Mouse (Mus musculus): ENCODE data around the gene Qpctl. TPM values are rescaled to one million over a fixed set of nuclear protein-coding genes. Genes with fewer than 3 reads are reported as not detected.

The Qpctl gene
- polyA plus RNA-seq, 2 experiments = 11.1 to 13.2 TPM

GRCm38 (mm10) chr7:19178035-19178434 is 28.9 kb upstream of the Qpctl start:
- H3K4me2 ChIP-seq (replicated peaks; ENCODE audit: low read depth, low read length, severe bottlenecking) = 0 out of 2 replicates have a peak overlapping the region, but pooled peaks have one; percentile 3
- H3K27ac ChIP-seq (replicated peaks; ENCODE audit: low read depth, low read length) = no peak overlapping the region
- no peak for DNase-seq (ENCODE audit: low spot score)
- no peak for ATAC-seq (ENCODE audit: low FRiP score, low read depth)
- WGBS = 9% methylated on average over 18 of the region's 18 CpGs
- H3K27me3 ChIP-seq (ENCODE audit: control insufficient read depth, insufficient read depth, low read length) = peaks cover 52% of the 10 kb centered on the region
- H3K4me3 ChIP-seq (replicated peaks; ENCODE audit: low read length) = 0 out of 2 replicates have a peak overlapping the region, but pooled peaks have one; percentile 6
- H3K4me1 ChIP-seq (ENCODE audit: control insufficient read depth, insufficient read depth, low read length) = peaks cover 6% of the 10 kb centered on the region; the same call in 1 of the 2 replicates
- H3K36me3 ChIP-seq (ENCODE audit: control insufficient read depth, insufficient read depth, low read length) = no peaks in the 10 kb centered on the region
- no peak for TF ChIP-seq POLR2A (IDR thresholded peaks at IDR 0.05; ENCODE audit: borderline replicate concordance, extremely low read depth, insufficient read depth, insufficient read length)
- peaks cover 8% of the 10 kb centered on the region; the same call in 1 of the 2 replicates for H3K9me3 ChIP-seq (ENCODE audit: control insufficient read depth, low read length)
- no peak overlapping the region for H3K9ac ChIP-seq (ENCODE audit: low read depth, low read length, severe bottlenecking)

- WGBS = 63% methylated on average over 7 of the region's 7 CpGs
- no peak overlapping the region for H3K4me2 ChIP-seq (replicated peaks; ENCODE audit: low read depth, low read length, severe bottlenecking)
- H3K27ac ChIP-seq (replicated peaks; ENCODE audit: low read depth, low read length) = no peak overlapping the region
- peaks cover 8% of the 10 kb centered on the region; the same call in 1 of the 2 replicates for H3K9me3 ChIP-seq (ENCODE audit: control insufficient read depth, low read length)
- H3K36me3 ChIP-seq (ENCODE audit: control insufficient read depth, insufficient read depth, low read length) = no peaks in the 10 kb centered on the region
- H3K27me3 ChIP-seq (ENCODE audit: control insufficient read depth, insufficient read depth, low read length) = peaks cover 52% of the 10 kb centered on the region
- H3K4me1 ChIP-seq (ENCODE audit: control insufficient read depth, insufficient read depth, low read length) = peaks cover 9% of the 10 kb centered on the region; the same call in 1 of the 2 replicates
- no peak overlapping the region for H3K9ac ChIP-seq (ENCODE audit: low read depth, low read length, severe bottlenecking)
- ATAC-seq (ENCODE audit: low FRiP score, low read depth) = no peak
- no peak for DNase-seq (ENCODE audit: low spot score)
- TF ChIP-seq POLR2A (IDR thresholded peaks at IDR 0.05; ENCODE audit: borderline replicate concordance, extremely low read depth, insufficient read depth, insufficient read length) = no peak
- H3K4me3 ChIP-seq (replicated peaks; ENCODE audit: low read length) = no peak overlapping the region
These were observed 28.1 kb upstream of the Qpctl start for GRCm38 (mm10) chr7:19177216-19177615.

GRCm38 (mm10) chr7:19176516-19176947 is 27.4 kb upstream of the Qpctl start:
- Histone ChIP-seq H3K27me3 (ENCODE audit: control insufficient read depth, insufficient read depth, low read length) (peaks cover 52% of the 10 kb centered on the region), H3K4me1 (ENCODE audit: control insufficient read depth, insufficient read depth, low read length) (peaks cover 5% of the 10 kb centered on the region; the same call in 1 of the 2 replicates), H3K9me3 (ENCODE audit: control insufficient read depth, low read length) (peaks cover 8% of the 10 kb centered on the region; the same call in 1 of the 2 replicates), H3K4me3 (replicated peaks; ENCODE audit: low read length) (peak overlapping the region; percentile 25), H3K4me2 (replicated peaks; ENCODE audit: low read depth, low read length, severe bottlenecking) (peak overlapping the region; percentile 43), H3K9ac (ENCODE audit: low read depth, low read length, severe bottlenecking) (no peak overlapping the region), H3K36me3 (ENCODE audit: control insufficient read depth, insufficient read depth, low read length) (no peaks in the 10 kb centered on the region), H3K27ac (replicated peaks; ENCODE audit: low read depth, low read length) (no peak overlapping the region)
- no peak for DNase-seq (ENCODE audit: low spot score)
- ATAC-seq (ENCODE audit: low FRiP score, low read depth) = no peak; the same call in 1 of the 2 replicates
- TF ChIP-seq POLR2A (IDR thresholded peaks at IDR 0.05; ENCODE audit: borderline replicate concordance, extremely low read depth, insufficient read depth, insufficient read length) = no peak
- WGBS = 13% methylated on average over 8 of the region's 21 CpGs

DNA sequence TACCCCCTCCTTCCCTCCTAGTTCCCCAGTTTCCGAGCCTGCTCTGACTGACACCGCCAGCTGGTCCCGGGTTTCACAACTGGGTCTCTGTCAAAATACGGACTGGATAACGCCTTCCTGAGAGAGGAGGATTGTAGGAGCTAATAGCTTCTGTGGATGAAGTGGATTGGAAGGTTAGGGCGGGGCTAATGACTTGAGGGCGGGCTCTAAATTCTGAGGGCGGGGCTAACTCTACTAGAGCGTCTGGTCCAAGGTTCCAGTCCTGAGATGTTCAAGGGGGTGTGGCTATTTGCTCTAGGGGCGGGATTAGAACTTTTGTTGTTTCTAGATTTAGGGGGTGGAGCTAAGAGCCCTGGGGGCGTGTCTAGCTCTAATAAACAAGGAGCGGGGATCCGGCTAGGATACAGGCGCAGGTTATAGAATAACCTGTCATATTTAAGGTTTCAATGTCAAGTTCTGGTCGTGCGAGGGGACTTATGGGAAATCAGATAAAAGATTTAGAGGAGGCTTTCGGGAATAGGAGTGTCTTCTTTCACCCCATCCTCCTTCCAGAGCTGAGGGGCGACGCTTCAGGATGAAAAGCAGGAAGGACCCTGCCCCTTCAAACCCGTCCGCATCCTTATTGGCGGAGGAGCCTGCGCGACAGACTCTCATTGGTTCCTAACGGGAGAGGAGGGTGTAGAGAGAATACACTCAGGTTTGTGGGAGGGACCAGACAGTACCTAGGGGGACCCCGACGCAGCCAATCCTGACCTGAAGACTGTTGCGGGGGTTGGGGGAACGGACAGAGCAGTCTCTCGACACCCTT is 26.8 kb upstream of the Qpctl start, which contains the start of gene Eml2:
Eml2 (plus strand) TSS at position 714 of the 808 bp plus-strand sequence.
- H3K4me2 ChIP-seq (replicated peaks; ENCODE audit: low read depth, low read length, severe bottlenecking) = peak within 1 kb of the TSS; percentile 43
- WGBS = 1% methylated on average over 30 of the region's 30 CpGs
- TF ChIP-seq POLR2A (IDR thresholded peaks at IDR 0.05; ENCODE audit: borderline replicate concordance, extremely low read depth, insufficient read depth, insufficient read length) = no peak
- no peaks in the 10 kb centered on the region for H3K36me3 ChIP-seq (ENCODE audit: control insufficient read depth, insufficient read depth, low read length)
- no peak within 1 kb of the TSS for H3K9ac ChIP-seq (ENCODE audit: low read depth, low read length, severe bottlenecking)
- ATAC-seq (ENCODE audit: low FRiP score, low read depth) (peak; percentile 39; the same call in 1 of the 2 replicates), DNase-seq (ENCODE audit: low spot score) (no peak)
- peaks cover 2% of the 10 kb centered on the region; the same call in 1 of the 2 replicates for H3K4me1 ChIP-seq (ENCODE audit: control insufficient read depth, insufficient read depth, low read length)
- peak within 1 kb of the TSS; percentile 25 for H3K4me3 ChIP-seq (replicated peaks; ENCODE audit: low read length)
- H3K9me3 ChIP-seq (ENCODE audit: control insufficient read depth, low read length) = peaks cover 8% of the 10 kb centered on the region; the same call in 1 of the 2 replicates
- H3K27me3 ChIP-seq (ENCODE audit: control insufficient read depth, insufficient read depth, low read length) = peaks cover 52% of the 10 kb centered on the region
- no peak within 1 kb of the TSS for H3K27ac ChIP-seq (replicated peaks; ENCODE audit: low read depth, low read length)

- peak; percentile 76 for ATAC-seq (ENCODE audit: low FRiP score, low read depth)
- no peaks in the 10 kb centered on the region for H3K36me3 ChIP-seq (ENCODE audit: control insufficient read depth, insufficient read depth, low read length)
- TF ChIP-seq POLR2A (IDR thresholded peaks at IDR 0.05; ENCODE audit: borderline replicate concordance, extremely low read depth, insufficient read depth, insufficient read length) = no peak
- peaks cover 27% of the 10 kb centered on the region for H3K27me3 ChIP-seq (ENCODE audit: control insufficient read depth, insufficient read depth, low read length)
- WGBS = 6% methylated on average over 17 of the region's 17 CpGs
- DNase-seq (ENCODE audit: low spot score) = peak; percentile 92
- H3K27ac ChIP-seq (replicated peaks; ENCODE audit: low read depth, low read length) = no peak overlapping the region
- peaks cover 2% of the 10 kb centered on the region; the same call in 1 of the 2 replicates for H3K4me1 ChIP-seq (ENCODE audit: control insufficient read depth, insufficient read depth, low read length)
- peak overlapping the region; percentile 38 for H3K9ac ChIP-seq (ENCODE audit: low read depth, low read length, severe bottlenecking)
- peaks cover 5% of the 10 kb centered on the region; the same call in 1 of the 2 replicates for H3K9me3 ChIP-seq (ENCODE audit: control insufficient read depth, low read length)
- peak overlapping the region; percentile 53 for H3K4me2 ChIP-seq (replicated peaks; ENCODE audit: low read depth, low read length, severe bottlenecking)
- H3K4me3 ChIP-seq (replicated peaks; ENCODE audit: low read length) = peak overlapping the region; percentile 28
These were observed 23.8 kb upstream of the Qpctl start for GRCm38 (mm10) chr7:19172874-19173273.
